Mouse (Mus musculus): ENCODE measurements around the gene Cmip.

Gene Cmip

DNA sequence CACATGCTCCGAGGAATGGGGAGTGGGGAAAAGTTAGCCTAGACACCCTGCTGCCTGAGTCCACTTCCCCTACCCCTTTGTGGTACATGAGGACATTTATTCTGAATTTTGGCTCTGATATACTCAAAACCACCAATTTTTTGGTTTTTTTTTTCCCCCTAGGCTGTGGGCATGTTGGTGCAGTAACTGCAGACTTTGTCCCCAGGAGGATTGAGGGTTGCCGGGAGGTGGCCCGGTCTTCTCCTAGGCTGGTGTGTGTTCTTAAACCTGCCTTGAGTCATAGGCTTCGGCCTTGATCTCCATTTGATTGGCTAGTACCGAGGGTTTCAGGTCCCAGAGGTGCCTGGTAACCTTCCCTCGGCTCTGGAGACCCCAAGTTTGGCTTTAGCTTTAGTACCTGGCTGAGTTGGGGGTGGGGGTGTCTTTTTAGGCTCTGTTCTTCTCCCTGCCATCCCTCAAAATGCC lies 1.7 kb downstream of the Cmip start:
- no peak for DNase-seq

DNA sequence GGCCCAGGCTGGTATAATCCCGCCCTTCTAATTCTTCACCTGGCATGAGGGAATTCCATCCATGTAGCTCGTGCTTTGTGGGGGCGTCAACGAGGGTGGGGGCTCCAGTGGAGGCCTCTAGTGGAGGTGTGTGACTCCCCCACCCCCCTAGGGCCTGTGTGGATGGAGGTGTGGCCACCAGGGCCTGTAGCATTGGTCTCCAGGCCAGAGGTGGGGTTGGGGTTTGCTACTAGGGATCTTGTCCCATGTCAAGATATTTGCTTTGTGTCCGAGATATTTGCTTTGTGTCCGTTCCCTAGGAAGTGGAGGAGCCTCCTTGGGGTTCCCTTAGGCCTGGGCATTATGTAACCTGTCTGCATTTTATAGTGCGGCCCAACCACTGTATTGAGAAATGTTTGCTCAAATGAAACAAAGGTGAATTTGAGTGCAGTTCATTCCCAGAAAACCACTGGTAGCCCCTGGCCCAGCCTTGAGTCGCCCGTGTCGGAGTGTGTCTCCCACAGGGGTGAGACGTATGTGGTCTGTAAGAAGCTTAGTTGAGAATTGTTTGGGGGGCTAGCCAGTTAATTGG lies 2.7 kb downstream of the Cmip start:
- DNase-seq, result no peak

DNA sequence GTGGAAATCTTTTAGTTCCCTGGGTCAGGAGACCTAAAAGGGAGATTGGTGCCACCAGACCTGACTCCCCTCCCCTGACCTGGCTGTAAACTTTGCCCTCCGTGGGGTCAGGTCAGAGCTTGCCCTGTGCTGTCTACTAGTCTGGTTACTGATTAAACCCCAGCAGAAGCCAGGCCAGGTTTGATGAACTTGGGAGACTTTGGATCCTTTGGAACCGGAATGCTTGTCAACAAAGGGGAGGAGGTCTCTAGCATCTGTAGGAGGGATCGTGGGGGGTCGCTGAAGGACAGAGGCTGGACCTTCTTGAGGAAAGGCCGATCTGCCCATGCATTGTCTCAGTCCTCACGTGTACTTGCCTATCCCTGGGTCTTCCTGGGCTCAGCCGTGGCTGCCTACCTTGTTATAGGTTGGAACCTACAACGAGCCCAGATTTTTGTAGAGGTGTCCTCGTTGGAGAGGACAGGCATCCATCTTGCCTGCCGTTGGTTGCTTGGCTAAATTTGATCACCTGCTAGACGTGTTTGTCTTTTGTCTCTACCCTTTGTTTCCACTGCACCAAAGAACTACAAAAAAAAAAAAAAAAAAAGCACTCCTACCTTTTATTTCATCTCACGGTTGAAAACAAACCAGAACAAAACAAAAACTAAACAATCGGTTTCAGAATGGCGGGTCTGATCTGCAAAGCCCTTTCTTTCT lies 3.5 kb downstream of the Cmip start:
- DNase-seq, result no peak

- DNase-seq, result no peak
Observed at GRCm38 (mm10) chr8:117260930-117261475, 4.1 kb downstream of the Cmip start.

DNA sequence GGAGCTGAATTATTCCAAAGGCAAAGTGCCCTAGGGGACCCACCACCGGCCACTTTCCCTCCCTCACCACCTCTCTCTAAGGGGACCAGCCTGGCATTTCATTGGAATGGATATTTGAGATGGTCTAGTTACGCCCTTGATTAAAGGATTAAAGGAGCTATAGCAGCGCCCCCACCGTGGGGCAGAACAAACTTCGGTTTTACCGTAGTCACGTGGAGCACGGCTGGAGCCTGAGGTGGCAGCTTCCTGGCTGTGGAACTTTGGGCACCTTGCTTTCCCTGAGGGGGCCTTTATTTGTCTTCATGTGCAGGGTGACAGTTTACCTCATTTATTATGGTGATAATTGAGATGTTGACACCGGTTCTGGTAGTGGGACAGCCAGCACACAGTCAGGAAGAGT lies 4.8 kb downstream of the Cmip start:
- DNase-seq, result no peak

DNA sequence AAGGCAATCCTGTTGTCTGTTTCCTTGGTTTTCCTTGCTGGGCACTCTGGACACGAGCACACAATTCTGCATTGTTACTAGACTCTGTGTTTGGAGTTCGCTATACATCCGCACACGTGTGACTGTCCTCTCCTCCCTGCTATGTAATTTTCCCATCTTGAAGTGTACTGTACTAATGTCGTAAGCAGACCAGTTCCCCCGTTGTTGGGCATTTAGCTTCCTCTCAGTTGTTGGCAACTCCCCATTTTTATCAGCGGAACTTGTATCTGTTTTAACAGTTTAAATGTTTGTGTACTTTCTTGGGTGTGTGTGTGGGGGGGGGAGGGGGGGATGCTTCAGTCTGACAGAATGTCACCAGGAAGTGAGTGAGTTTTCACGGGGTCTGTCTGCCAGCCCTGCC lies 5.8 kb downstream of the Cmip start:
- DNase-seq, result no peak

GRCm38 (mm10) chr8:117263442-117263841 lies 6.6 kb downstream of the Cmip start:
- no peak for DNase-seq

GRCm38 (mm10) chr8:117265079-117265478 lies 8.2 kb downstream of the Cmip start:
- no peak for DNase-seq

GRCm38 (mm10) chr8:117267403-117268129 lies 10.7 kb downstream of the Cmip start:
- DNase-seq, result no peak

GRCm38 (mm10) chr8:117278234-117278633 lies 21.4 kb downstream of the Cmip start:
- no peak for DNase-seq

GRCm38 (mm10) chr8:117278668-117279132 lies 21.8 kb downstream of the Cmip start:
- peak; percentile 30 for DNase-seq

DNA sequence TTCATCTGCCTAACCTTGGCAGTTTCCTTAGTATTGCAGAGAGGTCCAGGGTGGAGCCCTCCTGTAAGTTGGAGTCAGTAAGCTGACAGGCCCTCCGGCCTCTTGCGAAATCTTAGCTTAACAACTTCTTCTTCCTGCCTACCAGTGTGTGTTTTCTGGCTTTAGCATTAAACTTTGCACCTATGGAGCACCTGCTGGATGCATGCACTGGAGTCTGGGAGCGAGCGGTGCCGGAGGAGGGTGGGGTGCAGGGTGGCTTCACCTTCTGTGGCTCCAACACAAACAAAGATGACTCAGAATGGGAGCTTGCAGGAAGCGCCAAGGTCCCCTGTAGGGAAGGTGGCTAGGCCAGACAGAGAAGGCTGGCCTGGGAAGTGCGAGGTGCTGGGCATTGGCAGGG lies 23.6 kb downstream of the Cmip start:
- no peak for DNase-seq

GRCm38 (mm10) chr8:117281676-117282075 lies 24.8 kb downstream of the Cmip start:
- DNase-seq, result no peak

DNA sequence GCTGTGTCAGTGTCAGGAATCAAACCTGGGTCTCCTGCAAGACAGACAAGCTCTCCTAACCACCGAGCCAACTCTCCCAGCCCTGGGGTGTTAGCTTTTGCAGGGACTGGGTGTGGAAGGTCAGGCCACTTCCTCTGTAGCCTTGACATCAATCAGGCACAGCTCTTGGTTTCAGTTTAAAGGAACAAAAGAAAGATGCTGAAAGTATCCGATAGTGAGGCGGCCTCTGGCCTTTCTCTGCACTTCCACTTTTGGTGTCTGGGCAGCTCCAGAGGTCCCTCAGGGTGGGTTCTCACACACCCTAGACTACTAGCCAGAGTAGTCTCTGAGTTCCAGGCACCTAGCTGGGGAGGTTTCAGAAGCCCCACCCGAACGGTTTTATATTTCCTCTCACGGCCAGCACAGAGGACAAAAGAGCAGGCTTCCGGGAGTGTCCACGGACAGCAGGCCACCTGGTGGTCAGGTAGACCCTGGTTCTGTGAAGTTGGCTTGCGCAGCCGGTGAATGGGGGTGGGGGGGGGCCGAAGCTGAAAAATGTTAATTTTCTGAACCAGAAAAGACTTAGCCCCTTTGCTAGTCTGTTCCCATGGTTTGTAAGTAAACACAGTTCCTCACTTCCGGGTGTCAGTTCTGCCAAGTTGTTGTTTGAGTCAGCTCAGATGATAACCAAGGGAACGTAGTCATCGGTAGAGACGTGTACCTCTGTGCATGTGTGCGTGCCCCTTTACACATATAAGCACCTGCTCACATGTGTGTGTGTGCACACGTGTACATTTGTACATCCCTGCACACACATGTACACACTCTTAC lies 25.5 kb downstream of the Cmip start:
- DNase-seq, result no peak

DNA sequence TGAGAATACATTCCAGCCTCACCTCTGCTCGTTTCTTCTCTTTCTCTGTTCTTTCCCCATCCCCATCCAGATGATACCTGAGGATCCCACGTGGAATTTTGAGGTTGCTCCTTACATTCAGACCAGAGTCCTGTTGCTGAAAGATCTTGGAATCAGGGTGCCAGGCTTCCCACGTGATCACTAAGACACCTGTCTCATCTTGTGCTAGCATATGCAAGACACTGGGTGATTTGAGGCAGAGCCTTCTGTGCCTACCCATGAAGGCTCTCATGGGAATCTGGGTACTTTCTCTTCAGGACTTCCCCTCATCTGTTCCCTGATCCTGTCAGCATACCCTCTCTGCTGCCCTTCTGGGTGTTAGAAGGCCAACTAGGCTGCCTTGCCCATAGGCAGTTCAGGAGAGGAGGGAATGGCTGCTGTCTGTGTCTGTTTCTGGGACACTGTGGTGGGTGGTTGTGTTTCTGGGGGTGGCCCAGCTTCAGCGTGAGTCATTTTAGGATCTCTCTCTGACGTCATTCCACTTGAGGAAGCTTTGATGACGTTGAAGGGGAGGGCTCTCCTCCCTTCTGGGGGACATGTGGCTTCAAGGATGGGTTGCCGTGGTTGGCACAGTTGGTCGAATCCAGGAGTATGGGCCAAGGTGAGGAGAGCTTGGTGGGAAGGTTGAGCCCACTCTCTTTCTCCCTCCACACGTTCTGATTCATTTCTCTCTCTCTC lies 28.1 kb downstream of the Cmip start:
- no peak for DNase-seq

DNA sequence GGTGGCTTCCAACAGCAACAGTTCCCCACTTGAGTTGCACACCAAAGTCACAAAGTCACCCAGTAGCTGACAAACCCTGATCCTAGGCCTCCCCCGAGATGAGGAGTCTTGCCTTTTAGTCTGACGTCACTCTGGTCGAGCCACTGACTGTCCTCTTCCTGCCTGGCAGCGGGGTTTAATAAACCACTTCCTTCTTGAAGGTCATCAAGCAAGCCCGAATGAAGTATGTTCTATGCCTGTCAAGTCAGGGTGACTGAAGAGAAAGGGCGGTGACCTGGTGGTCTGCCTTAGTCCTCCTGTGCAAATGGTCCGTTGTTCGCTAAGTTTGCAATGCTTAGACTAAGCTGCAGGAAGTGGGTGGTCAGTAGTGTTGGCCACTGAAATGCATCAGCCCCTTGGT lies 31.1 kb downstream of the Cmip start:
- DNase-seq, result no peak

DNA sequence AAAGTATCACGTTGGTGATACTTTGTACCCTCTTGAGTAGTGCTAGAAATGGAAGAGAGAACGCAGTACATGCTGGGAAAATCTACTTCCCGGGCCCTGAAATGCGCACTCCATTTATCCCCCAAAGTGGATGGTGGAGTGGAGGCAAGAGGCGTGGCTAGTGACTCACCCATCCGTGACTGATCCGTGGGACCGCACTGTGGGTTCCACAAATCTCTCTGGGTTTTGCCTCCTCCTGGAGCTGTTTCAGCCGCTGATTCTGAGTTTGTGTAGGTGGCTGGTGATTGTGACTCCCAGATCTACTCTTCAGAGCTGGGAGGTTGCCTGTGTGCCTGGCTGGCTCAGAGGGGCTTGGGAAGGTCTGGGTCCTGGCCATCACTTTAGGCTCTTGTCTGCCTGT lies 32.2 kb downstream of the Cmip start:
- no peak for DNase-seq

GRCm38 (mm10) chr8:117290506-117290905 lies 33.6 kb downstream of the Cmip start:
- DNase-seq, result no peak

- no peak for DNase-seq
Observed at GRCm38 (mm10) chr8:117292262-117292661, 35.4 kb downstream of the Cmip start.

- no peak for DNase-seq
Observed at GRCm38 (mm10) chr8:117294812-117295211, 37.9 kb downstream of the Cmip start.

GRCm38 (mm10) chr8:117297913-117298518 lies 41.2 kb downstream of the Cmip start:
- no peak for DNase-seq

DNA sequence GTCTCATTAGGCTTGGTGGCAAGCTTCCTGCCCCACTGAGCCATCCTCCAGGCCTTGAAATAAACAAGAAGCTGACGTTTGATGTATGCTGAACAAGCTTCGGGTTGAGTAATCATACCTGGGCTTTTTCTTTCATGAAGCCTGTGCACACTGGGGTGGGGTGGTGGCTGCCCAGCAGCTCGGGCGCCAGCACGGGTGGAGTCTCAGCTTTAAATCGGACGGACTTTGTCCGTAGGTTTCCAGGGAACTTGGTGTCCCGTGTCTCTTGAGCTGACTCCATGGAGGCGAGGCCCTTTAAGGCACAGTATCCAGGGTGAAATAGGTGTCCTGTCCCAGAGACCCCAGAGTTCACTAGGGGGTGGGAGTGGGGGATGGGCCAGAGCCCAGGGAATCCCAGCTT lies 42.3 kb downstream of the Cmip start:
- no peak for DNase-seq
